Mouse (Mus musculus) liver, postnatal 0 days (tissue): ENCODE results near the gene Hist2h2ac.
A peak's percentile ranks its signal among the peaks of the same experiment; 100 is the strongest.

Experiments used
- CTCF ChIP-seq: sonication (generic); IDR thresholded peaks from 2 replicates; pipeline ENCODE4 v1.5.1; 2016; ENCODE audit warnings: antibody characterized with exemption, low read depth
- EP300 ChIP-seq: IDR thresholded peaks from 2 replicates; pipeline ENCODE4 v1.6.1; 2016; ENCODE audit warnings: antibody characterized with exemption, low read depth, mild to moderate bottlenecking

- TF ChIP-seq CTCF, result no peak
- TF ChIP-seq EP300, result peak; percentile 64; the same call in 1 of the 2 replicates
Measured at GRCm38 (mm10) chr3:96172197-96173178, 48.2 kb downstream of the Hist2h2ac start, which contains the start of gene Sf3b4.
